Mouse (Mus musculus) lung, adult 2 months (tissue): ENCODE results near the gene Spata13.

Source experiments
- CTCF ChIP-seq: fragments of 200-500 bp; IDR thresholded peaks from 2 replicates; pipeline ENCODE4 v1.5.1; 2011; ENCODE audit warnings: mild to moderate bottlenecking, low read length, control low read depth; ENCODE audit not compliant: insufficient read depth
- POLR2A ChIP-seq: fragments of 200-500 bp; IDR thresholded peaks from 2 replicates; pipeline ENCODE4 v1.6.1; 2011; ENCODE audit warnings: low read depth, mild to moderate bottlenecking, control low read depth, low read length, borderline replicate concordance; ENCODE audit errors: extremely low read depth

DNA sequence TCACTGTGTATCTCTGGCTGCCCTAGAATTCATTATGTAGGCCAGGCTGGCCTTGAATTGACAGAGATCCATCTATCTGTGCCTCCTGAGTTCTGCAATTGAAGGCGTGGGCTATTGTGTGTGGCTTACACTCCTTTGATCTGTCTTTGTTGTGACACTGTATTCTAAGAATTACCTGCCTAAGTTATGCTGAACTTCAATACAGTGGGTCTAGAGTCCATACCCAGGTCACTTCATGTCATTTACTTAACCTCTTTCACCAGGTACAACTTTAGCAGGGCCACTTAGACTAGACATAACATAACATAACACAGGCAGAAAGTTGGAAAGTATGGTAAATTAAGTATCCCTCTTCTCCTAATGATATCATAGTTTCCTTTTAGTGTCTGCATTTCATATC lies 15.2 kb downstream of the Spata13 start:
- TF ChIP-seq POLR2A (no peak), CTCF (no peak)
